Mouse (Mus musculus) lung, adult 2 months (tissue): ENCODE measurements around the gene Gss.

Experiments
- CTCF ChIP-seq: fragments of 200-500 bp; IDR thresholded peaks from 2 replicates; pipeline ENCODE4 v1.5.1; 2011; ENCODE audit warnings: mild to moderate bottlenecking, low read length, control low read depth; ENCODE audit not compliant: insufficient read depth
- POLR2A ChIP-seq: fragments of 200-500 bp; IDR thresholded peaks from 2 replicates; pipeline ENCODE4 v1.6.1; 2011; ENCODE audit warnings: low read depth, mild to moderate bottlenecking, control low read depth, low read length, borderline replicate concordance; ENCODE audit errors: extremely low read depth

DNA sequence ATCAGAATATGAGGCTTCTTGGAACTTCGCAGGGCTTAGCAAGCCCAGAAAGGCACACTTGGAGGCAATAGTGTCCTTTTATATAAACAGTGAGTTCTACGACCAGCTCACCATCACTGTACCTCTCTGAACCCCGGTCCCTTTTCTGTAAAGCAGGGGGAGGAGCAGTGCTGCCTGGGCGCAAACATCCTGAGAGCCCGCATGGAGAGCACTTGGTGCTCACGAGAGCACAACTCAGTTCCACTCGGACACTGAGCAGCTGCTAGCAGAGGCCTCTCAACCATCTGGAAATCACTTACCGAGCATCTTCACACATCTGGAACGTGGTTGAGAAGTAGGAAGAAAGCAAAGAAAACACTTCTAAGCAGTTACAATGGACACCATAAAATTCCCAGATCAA, 16.0 kb downstream of the Gss start:
- no peak for TF ChIP-seq CTCF
- TF ChIP-seq POLR2A = no peak
